Mouse (Mus musculus): ENCODE data around the gene Olfr52. TPM values are rescaled to one million over a fixed set of nuclear protein-coding genes. Genes with fewer than 3 reads are reported as not detected.
"Not testable (repeated sequence)": the region's sequence is repeated elsewhere in the genome, so short reads cannot be mapped to it uniquely, and the experiment has no call there.

Olfr52 gene
- not detected in 2 replicates for polyA plus RNA-seq (2014; fragmentation: Nextera tagmentation; extraction: Ambion mirVana)

GRCm38 (mm10) chr2:86185583-86185982 is at the start of gene Olfr52:
TSS of gene Olfr52 (minus strand) at chr2:86185683.
- Histone ChIP-seq H3K4me1 (ENCODE audit: control insufficient read depth, insufficient read depth, low read length) (no peaks in the 10 kb centered on the region), H3K27ac (ENCODE audit: low read depth, low read length) (no peak within 1 kb of the TSS), H3K36me3 (ENCODE audit: control insufficient read depth, insufficient read depth, low read length) (no peaks in the 10 kb centered on the region), H3K9me3 (ENCODE audit: control insufficient read depth, low read length) (no peaks in the 10 kb centered on the region), H3K9ac (replicated peaks; ENCODE audit: low read depth, low read length) (no peak within 1 kb of the TSS), H3K4me2 (ENCODE audit: low read depth, low read length) (no peak within 1 kb of the TSS), H3K4me3 (ENCODE audit: low read depth, low read length) (no peak within 1 kb of the TSS), H3K27me3 (ENCODE audit: control insufficient read depth, insufficient read depth, low read length) (no peaks in the 10 kb centered on the region)
- ATAC-seq (ENCODE audit: low read depth) = no peak

- Histone ChIP-seq H3K27ac (ENCODE audit: low read depth, low read length) (no peak within 1 kb of the TSS), H3K27me3 (ENCODE audit: control insufficient read depth, insufficient read depth, low read length) (no peaks in the 10 kb centered on the region), H3K9ac (replicated peaks; ENCODE audit: low read depth, low read length) (no peak within 1 kb of the TSS), H3K36me3 (ENCODE audit: control insufficient read depth, insufficient read depth, low read length) (no peaks in the 10 kb centered on the region), H3K4me2 (ENCODE audit: low read depth, low read length) (no peak within 1 kb of the TSS), H3K9me3 (ENCODE audit: control insufficient read depth, low read length) (no peaks in the 10 kb centered on the region), H3K4me3 (ENCODE audit: low read depth, low read length) (no peak within 1 kb of the TSS), H3K4me1 (ENCODE audit: control insufficient read depth, insufficient read depth, low read length) (no peaks in the 10 kb centered on the region)
- 95% methylated on average over 1 of the region's 1 CpGs for WGBS
- ATAC-seq (ENCODE audit: low read depth) = no peak
Observed at GRCm38 (mm10) chr2:86231301-86231700, 45.8 kb upstream of the Olfr52 start, which contains the start of gene Olfr1047. TSS of gene Olfr1047 (minus strand) at chr2:86231401.

DNA sequence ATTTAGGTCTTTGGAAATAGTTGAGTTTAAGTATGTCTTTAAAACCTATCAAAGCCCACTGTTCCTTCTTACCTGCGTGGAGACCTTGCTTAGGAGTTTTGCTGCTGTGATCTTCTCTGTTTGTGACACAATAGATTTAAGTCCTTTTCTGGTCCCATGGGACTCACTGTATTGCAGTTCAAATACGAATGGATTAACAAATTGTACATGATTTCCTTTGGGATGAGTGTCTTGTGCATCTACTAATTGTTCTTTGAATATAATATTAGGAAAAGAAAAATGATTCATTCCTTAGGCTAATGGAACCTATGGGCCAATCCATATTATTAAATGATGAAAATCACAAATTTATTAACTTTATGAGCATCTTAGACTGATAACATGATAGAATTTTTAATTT is 33.7 kb upstream of the Olfr52 start, which contains the start of gene Olfr1046:
Olfr1046 (minus strand) TSS at position 101 of the 400 bp plus-strand sequence.
- Histone ChIP-seq H3K27ac (ENCODE audit: low read depth, low read length) (no peak within 1 kb of the TSS), H3K27me3 (ENCODE audit: control insufficient read depth, insufficient read depth, low read length) (no peaks in the 10 kb centered on the region), H3K9ac (replicated peaks; ENCODE audit: low read depth, low read length) (no peak within 1 kb of the TSS), H3K36me3 (ENCODE audit: control insufficient read depth, insufficient read depth, low read length) (no peaks in the 10 kb centered on the region), H3K4me2 (ENCODE audit: low read depth, low read length) (no peak within 1 kb of the TSS), H3K9me3 (ENCODE audit: control insufficient read depth, low read length) (no peaks in the 10 kb centered on the region), H3K4me1 (ENCODE audit: control insufficient read depth, insufficient read depth, low read length) (no peaks in the 10 kb centered on the region), H3K4me3 (ENCODE audit: low read depth, low read length) (no peak within 1 kb of the TSS)
- no peak for ATAC-seq (ENCODE audit: low read depth)
- WGBS = 69% methylated on average over 2 of the region's 2 CpGs

DNA sequence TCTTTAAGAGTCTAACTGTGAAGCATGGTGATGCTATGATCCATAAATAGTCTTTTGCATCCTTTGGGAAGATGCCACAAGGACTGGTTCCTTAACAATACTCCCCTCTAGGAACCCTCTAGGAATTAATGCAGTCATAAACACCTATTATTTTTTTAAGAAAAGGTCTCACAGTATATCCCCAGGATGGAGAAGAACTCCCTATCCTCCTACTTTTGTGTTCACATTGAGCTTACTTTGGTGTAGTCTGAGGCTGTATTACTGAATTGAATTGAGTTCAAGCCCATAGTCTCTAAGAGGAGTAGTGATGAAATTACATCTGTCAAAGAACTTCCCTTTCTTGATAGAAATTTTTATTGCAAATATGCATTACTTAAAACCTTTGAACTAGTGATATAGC is 17.4 kb upstream of the Olfr52 start, which contains the start of gene Olfr1045:
Olfr1045 (minus strand) TSS at position 101 of the 400 bp plus-strand sequence.
- ATAC-seq (ENCODE audit: low read depth) = no peak
- Histone ChIP-seq H3K4me2 (ENCODE audit: low read depth, low read length) (no peak within 1 kb of the TSS), H3K4me1 (ENCODE audit: control insufficient read depth, insufficient read depth, low read length) (no peaks in the 10 kb centered on the region), H3K9me3 (ENCODE audit: control insufficient read depth, low read length) (no peaks in the 10 kb centered on the region), H3K36me3 (ENCODE audit: control insufficient read depth, insufficient read depth, low read length) (no peaks in the 10 kb centered on the region), H3K27me3 (ENCODE audit: control insufficient read depth, insufficient read depth, low read length) (no peaks in the 10 kb centered on the region), H3K4me3 (ENCODE audit: low read depth, low read length) (no peak within 1 kb of the TSS), H3K9ac (replicated peaks; ENCODE audit: low read depth, low read length) (no peak within 1 kb of the TSS), H3K27ac (ENCODE audit: low read depth, low read length) (no peak within 1 kb of the TSS)

DNA sequence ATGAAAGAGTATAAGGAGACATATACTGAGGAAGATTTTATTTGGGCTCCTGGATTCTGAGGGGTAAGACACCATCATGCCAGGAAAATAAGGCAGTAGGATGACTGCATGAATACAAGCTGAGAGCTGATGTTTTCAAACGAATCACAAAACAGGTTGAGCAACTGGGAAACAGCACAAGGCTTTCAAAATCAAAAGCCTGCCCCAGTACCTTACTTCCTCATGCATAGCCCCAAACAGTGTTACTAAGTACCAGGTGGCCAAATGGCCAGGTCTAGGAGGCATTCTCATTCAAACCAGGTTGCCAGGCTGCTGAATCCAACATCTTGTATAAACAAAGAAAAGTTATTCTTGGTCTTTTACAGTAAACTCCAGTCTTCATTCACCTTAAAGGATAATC is 10.4 kb upstream of the Olfr52 start:
- no peaks in the 10 kb centered on the region for H3K9me3 ChIP-seq (ENCODE audit: control insufficient read depth, low read length)
- H3K27me3 ChIP-seq (ENCODE audit: control insufficient read depth, insufficient read depth, low read length) = no peaks in the 10 kb centered on the region
- H3K9ac ChIP-seq (replicated peaks; ENCODE audit: low read depth, low read length) = no peak overlapping the region
- H3K4me1 ChIP-seq (ENCODE audit: control insufficient read depth, insufficient read depth, low read length) = no peaks in the 10 kb centered on the region
- no peak for ATAC-seq (ENCODE audit: low read depth)
- no peak overlapping the region for H3K27ac ChIP-seq (ENCODE audit: low read depth, low read length)
- no peaks in the 10 kb centered on the region for H3K36me3 ChIP-seq (ENCODE audit: control insufficient read depth, insufficient read depth, low read length)
- H3K4me2 ChIP-seq (ENCODE audit: low read depth, low read length) = no peak overlapping the region
- no peak overlapping the region for H3K4me3 ChIP-seq (ENCODE audit: low read depth, low read length)
- 41% methylated on average over 1 of the region's 1 CpGs for WGBS

- Histone ChIP-seq H3K27me3 (ENCODE audit: control insufficient read depth, insufficient read depth, low read length) (no peaks in the 10 kb centered on the region), H3K36me3 (ENCODE audit: control insufficient read depth, insufficient read depth, low read length) (no peaks in the 10 kb centered on the region), H3K27ac (ENCODE audit: low read depth, low read length) (no peak overlapping the region), H3K4me2 (ENCODE audit: low read depth, low read length) (no peak overlapping the region), H3K4me3 (ENCODE audit: low read depth, low read length) (no peak overlapping the region), H3K9ac (replicated peaks; ENCODE audit: low read depth, low read length) (no peak overlapping the region), H3K4me1 (ENCODE audit: control insufficient read depth, insufficient read depth, low read length) (no peaks in the 10 kb centered on the region), H3K9me3 (ENCODE audit: control insufficient read depth, low read length) (no peaks in the 10 kb centered on the region)
- WGBS = 82% methylated on average over 3 of the region's 3 CpGs
- ATAC-seq (ENCODE audit: low read depth) = no peak
Observed at GRCm38 (mm10) chr2:86179950-86180349, 5.5 kb downstream of the Olfr52 start.

DNA sequence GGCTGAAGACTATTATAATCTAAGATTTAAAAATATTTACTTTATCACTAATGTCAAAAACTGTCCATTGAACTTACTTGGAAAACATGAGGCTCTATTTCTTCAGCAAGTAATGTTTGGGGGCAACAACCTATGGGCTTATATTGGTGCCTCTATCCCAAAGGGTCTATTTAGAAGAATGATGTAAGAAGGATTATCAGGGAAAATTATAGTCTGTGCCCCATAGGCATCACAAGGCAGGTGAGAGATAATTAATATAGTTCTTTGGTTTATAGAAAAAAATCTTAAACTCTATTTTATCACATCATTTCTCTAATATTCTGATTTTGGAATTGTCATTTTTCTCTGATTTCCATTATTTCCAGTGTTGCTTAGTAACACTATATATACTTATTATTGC is 7.8 kb downstream of the Olfr52 start, which contains the start of gene Olfr1044:
Olfr1044 (minus strand) TSS at position 101 of the 400 bp plus-strand sequence.
- Histone ChIP-seq H3K4me2 (ENCODE audit: low read depth, low read length) (no peak within 1 kb of the TSS), H3K36me3 (ENCODE audit: control insufficient read depth, insufficient read depth, low read length) (no peaks in the 10 kb centered on the region), H3K4me1 (ENCODE audit: control insufficient read depth, insufficient read depth, low read length) (no peaks in the 10 kb centered on the region), H3K9ac (replicated peaks; ENCODE audit: low read depth, low read length) (no peak within 1 kb of the TSS), H3K4me3 (ENCODE audit: low read depth, low read length) (no peak within 1 kb of the TSS), H3K27ac (ENCODE audit: low read depth, low read length) (no peak within 1 kb of the TSS), H3K27me3 (ENCODE audit: control insufficient read depth, insufficient read depth, low read length) (no peaks in the 10 kb centered on the region), H3K9me3 (ENCODE audit: control insufficient read depth, low read length) (no peaks in the 10 kb centered on the region)
- ATAC-seq (ENCODE audit: low read depth) = no peak

DNA sequence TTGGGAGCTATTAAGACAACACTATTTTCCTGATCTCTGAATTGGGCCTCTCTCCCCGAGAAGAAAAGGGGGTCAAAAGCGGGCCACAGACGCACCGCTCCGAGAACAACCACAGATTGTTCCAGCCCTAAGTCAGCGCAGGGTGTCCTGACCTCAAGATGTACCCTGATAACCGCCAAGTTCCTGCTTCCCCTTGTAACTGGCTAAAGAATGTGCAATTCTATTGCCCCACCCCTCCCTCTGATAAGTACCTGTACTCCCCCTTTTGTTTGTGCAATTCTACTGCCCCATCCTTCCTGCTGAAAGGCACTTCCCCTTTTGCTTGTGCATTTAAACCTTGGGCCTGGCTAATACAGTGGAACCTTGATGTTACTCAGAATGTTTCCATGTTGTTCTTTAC is 10.1 kb downstream of the Olfr52 start:
- ATAC-seq (ENCODE audit: low read depth); H3K27ac ChIP-seq (ENCODE audit: low read depth, low read length); H3K27me3 ChIP-seq (ENCODE audit: control insufficient read depth, insufficient read depth, low read length); H3K36me3 ChIP-seq (ENCODE audit: control insufficient read depth, insufficient read depth, low read length); H3K9ac ChIP-seq (replicated peaks; ENCODE audit: low read depth, low read length); H3K4me1 ChIP-seq (ENCODE audit: control insufficient read depth, insufficient read depth, low read length); H3K4me2 ChIP-seq (ENCODE audit: low read depth, low read length); H3K4me3 ChIP-seq (ENCODE audit: low read depth, low read length); H3K9me3 ChIP-seq (ENCODE audit: control insufficient read depth, low read length): not testable (repeated sequence)
- WGBS = 81% methylated on average over 7 of the region's 7 CpGs

DNA sequence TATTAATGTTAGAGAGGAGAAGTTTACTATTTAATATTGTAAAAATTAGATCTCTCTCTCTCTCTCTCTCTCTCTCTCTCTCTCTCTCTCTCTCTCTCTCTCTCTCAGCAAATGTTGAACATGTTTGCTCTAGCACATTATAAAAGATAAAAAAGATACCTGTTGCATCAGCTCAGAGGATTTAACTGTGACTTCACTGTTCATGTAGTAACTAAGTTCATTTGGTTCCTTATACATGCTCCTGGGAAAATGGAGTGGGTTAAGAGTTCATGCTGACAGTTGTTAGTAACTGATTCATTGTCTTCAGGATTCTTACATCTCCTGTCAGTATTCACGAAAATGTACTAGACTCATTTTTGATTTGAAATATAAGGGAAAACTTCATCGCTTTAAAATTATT is 18.1 kb downstream of the Olfr52 start, which contains the start of gene Olfr1043:
Olfr1043 (minus strand) TSS at position 101 of the 400 bp plus-strand sequence.
- no peak for ATAC-seq (ENCODE audit: low read depth)
- WGBS = 95% methylated on average over 2 of the region's 2 CpGs

More for the DNA sequence above, 18.1 kb downstream of the Olfr52 start, which contains the start of gene Olfr1043:
- no peak within 1 kb of the TSS for H3K9ac ChIP-seq (replicated peaks; ENCODE audit: low read depth, low read length)
- H3K4me1 ChIP-seq (ENCODE audit: control insufficient read depth, insufficient read depth, low read length) = no peaks in the 10 kb centered on the region
- no peaks in the 10 kb centered on the region for H3K36me3 ChIP-seq (ENCODE audit: control insufficient read depth, insufficient read depth, low read length)
- no peaks in the 10 kb centered on the region for H3K9me3 ChIP-seq (ENCODE audit: control insufficient read depth, low read length)
- H3K27ac ChIP-seq (ENCODE audit: low read depth, low read length) = no peak within 1 kb of the TSS
- no peaks in the 10 kb centered on the region for H3K27me3 ChIP-seq (ENCODE audit: control insufficient read depth, insufficient read depth, low read length)
- H3K4me2 ChIP-seq (ENCODE audit: low read depth, low read length) = no peak within 1 kb of the TSS
- H3K4me3 ChIP-seq (ENCODE audit: low read depth, low read length) = no peak within 1 kb of the TSS

All from neural tube, embryonic 14.5 days (tissue).